Mouse (Mus musculus): ENCODE measurements around the gene Lce1a2.

DNA sequence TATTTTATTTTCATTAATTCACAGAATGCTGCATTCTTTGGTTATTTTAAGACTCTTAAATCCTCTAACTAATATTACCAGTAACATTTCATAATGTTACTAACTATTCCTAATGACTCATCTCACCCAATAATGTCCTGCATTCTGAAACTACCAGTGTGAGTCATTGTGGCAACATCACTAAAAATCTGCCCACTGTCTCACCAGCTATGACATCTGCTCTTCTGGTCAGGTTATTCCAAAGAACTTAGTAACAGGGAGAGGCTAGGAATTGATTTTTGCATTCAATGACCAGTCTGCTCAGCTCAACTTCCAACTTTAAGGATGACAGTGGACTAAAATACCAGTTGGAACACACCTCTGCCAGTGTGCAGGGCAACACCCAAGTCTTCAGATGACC is 21.6 kb upstream of the Lce1a2 start:
- TF ChIP-seq ZNF384 (IDR thresholded peaks at IDR 0.05; ENCODE audit: low read depth, low read length) (no peak), MAFK (IDR thresholded peaks at IDR 0.05; ENCODE audit: insufficient read depth, low read depth, low read length) (no peak), CHD2 (IDR thresholded peaks at IDR 0.05; ENCODE audit: low read depth, low read length) (no peak)

Measured in ES-E14 (cell line).